Mouse (Mus musculus): ENCODE measurements around the gene Erfe. TPM values are rescaled to one million over a fixed set of nuclear protein-coding genes. Genes with fewer than 3 reads are reported as not detected.

Gene Erfe
- polyA plus RNA-seq, 1 experiment, result not detected

DNA sequence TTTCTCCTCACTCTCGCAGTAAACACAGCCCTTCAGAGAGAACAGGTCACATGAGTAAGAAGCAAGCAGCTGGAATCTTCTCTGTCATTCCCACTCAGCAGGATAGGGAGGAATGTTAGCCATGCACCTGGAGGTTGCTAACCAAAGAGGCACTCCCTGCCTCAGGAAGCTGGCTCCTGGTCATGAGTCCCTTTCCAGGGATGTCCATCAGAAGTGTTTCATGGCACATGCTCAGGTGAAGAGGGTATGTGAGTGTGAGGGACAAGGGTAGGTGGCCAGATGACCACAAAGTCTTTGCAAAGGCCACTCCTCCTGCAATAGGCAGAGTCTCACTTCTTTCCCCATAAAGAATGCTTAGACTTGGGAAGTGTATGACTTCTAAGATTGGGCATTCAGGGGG lies 51.8 kb downstream of the Erfe start:
- peaks cover 10% of the 10 kb centered on the region; the same call in 1 of the 2 replicates for H3K4me1 ChIP-seq (ENCODE audit: control insufficient read depth, insufficient read depth, low read length)
- TF ChIP-seq POLR2A (IDR thresholded peaks at IDR 0.05; ENCODE audit: borderline replicate concordance, insufficient read depth, low read length) (no peak), CTCF (IDR thresholded peaks at IDR 0.05; ENCODE audit: borderline replicate concordance, insufficient read depth, low read depth, low read length) (no peak)
- H3K27ac ChIP-seq (ENCODE audit: insufficient read depth, low read length), result no peak overlapping the region
- H3K27me3 ChIP-seq (ENCODE audit: control insufficient read depth, insufficient read depth, low read length), result no peaks in the 10 kb centered on the region
- DNase-seq, result no peak
- WGBS, result 59% methylated on average over 1 of the region's 1 CpGs
- no peak overlapping the region for H3K4me3 ChIP-seq (replicated peaks; ENCODE audit: insufficient read depth, low read depth, low read length)

DNA sequence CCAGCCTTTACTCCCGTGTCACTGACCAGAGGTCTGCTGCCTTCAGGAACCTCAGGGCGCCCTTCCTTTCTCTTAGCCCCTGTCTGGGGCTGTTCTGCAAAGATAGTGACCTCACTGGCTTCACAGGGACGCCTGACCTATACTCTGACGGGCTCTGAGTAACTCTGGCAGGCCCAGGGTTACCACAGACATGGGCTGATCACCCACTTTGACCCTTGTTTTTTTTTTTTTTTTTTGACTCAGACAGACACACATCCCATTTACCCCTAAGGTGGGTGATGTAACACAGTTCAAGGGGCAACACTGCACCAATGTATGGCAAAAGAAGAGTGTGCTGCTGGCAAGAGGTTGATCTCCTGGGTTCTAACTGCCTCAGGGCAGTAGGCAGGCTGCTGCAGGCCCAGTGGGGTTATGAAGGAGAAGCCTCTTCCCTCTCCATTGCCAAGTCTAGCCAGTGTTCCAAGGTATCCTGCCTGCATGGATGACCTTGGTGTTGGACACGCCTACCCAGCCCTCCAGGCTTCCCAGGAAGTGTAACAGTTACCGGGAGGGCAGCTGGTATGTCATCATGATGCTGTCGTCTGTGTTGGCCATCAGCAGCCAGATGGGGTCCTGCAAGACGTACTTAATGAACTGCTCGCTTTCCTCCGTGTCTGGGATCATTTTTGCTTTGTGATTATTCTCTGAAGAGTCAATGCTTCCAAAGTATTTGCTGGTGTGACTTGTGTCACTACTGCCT lies 53.8 kb downstream of the Erfe start:
- DNase-seq, result no peak
- Histone ChIP-seq H3K27me3 (ENCODE audit: control insufficient read depth, insufficient read depth, low read length) (no peaks in the 10 kb centered on the region), H3K4me1 (ENCODE audit: control insufficient read depth, insufficient read depth, low read length) (peaks cover 3% of the 10 kb centered on the region; the same call in 1 of the 2 replicates), H3K4me3 (replicated peaks; ENCODE audit: insufficient read depth, low read depth, low read length) (no peak overlapping the region), H3K27ac (ENCODE audit: insufficient read depth, low read length) (no peak overlapping the region)
- TF ChIP-seq CTCF (IDR thresholded peaks at IDR 0.05; ENCODE audit: borderline replicate concordance, insufficient read depth, low read depth, low read length) (no peak), POLR2A (IDR thresholded peaks at IDR 0.05; ENCODE audit: borderline replicate concordance, insufficient read depth, low read length) (no peak)
- 59% methylated on average over 10 of the region's 10 CpGs for WGBS

DNA sequence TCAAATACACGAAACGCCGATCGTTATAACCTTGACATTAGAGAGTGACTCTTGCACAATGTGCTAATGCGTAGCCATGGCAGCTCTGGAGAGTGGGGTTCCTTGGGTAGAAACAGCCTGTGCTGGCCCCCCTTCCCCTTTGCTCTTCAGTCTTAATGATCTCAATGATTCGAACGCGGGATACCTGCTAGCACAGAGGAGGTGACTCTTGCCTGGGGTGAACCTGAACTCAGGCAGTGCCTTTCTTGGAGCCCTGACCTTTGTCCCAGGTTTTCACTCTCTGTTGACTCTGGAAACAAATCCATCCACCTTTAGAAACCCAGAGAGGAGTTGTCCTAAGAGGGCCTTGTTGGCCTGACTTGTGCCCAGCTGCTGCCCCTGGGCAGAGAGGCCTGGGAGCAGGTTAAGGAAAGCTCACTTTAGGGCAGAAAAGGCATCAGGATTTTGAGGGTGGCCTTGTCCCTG lies 54.4 kb downstream of the Erfe start:
- 95% methylated on average over 8 of the region's 8 CpGs for WGBS
- H3K4me1 ChIP-seq (ENCODE audit: control insufficient read depth, insufficient read depth, low read length), result no peaks in the 10 kb centered on the region
- no peak for DNase-seq
- no peak overlapping the region for H3K27ac ChIP-seq (ENCODE audit: insufficient read depth, low read length)
- no peaks in the 10 kb centered on the region for H3K27me3 ChIP-seq (ENCODE audit: control insufficient read depth, insufficient read depth, low read length)
- H3K4me3 ChIP-seq (replicated peaks; ENCODE audit: insufficient read depth, low read depth, low read length), result no peak overlapping the region
- TF ChIP-seq CTCF (IDR thresholded peaks at IDR 0.05; ENCODE audit: borderline replicate concordance, insufficient read depth, low read depth, low read length), result no peak

Other genes with a start within 250 kb of the Erfe start
- 0.07 TPM in 1 of 2 replicates, not detected in the other for gene Rbm44, start 221.3 kb upstream of the Erfe start, polyA plus RNA-seq (2012; rRNA removed)
- 46.3 and 50.7 TPM in 2 replicates for gene Ramp1, start 186.6 kb upstream of the Erfe start, polyA plus RNA-seq (2012; rRNA removed)
- gene Ube2f, start 116.1 kb upstream of the Erfe start, polyA plus RNA-seq (2012; rRNA removed), result 70.7 and 72.3 TPM in 2 replicates
- 28.7 and 29.9 TPM in 2 replicates for gene Scly, start 68.1 kb upstream of the Erfe start, polyA plus RNA-seq (2012; rRNA removed)
- gene Espnl, start 44.4 kb upstream of the Erfe start, polyA plus RNA-seq (2012; rRNA removed), result 0.03 and 0.05 TPM in 2 replicates
- gene Klhl30, start 15.4 kb upstream of the Erfe start, polyA plus RNA-seq (2012; rRNA removed), result 0.13 and 0.14 TPM in 2 replicates
- 101 and 103 TPM in 2 replicates for gene Ilkap, start 32.4 kb downstream of the Erfe start, polyA plus RNA-seq (2012; rRNA removed)
- 28.2 and 31.4 TPM in 2 replicates for gene Hes6, start 47.6 kb downstream of the Erfe start, polyA plus RNA-seq (2012; rRNA removed)
- gene Per2, start 92.9 kb downstream of the Erfe start, polyA plus RNA-seq (2012; rRNA removed), result 15.4 and 18.1 TPM in 2 replicates
- gene Traf3ip1, start 128.2 kb downstream of the Erfe start, polyA plus RNA-seq (2012; rRNA removed), result 17.6 and 20.0 TPM in 2 replicates
- 17.2 and 20.1 TPM in 2 replicates for gene Asb1, start 174.1 kb downstream of the Erfe start, polyA plus RNA-seq (2012; rRNA removed)

Measured in cerebellum, adult 2 months (tissue).